Mouse (Mus musculus) MEL (cell line): Measurements from ENCODE around the gene Adam17. TPM values are rescaled to one million over a fixed set of nuclear protein-coding genes. Genes with fewer than 3 reads are reported as not detected.

Source experiments
- DNase-seq: peaks from one replicate; pipeline ENCODE4 v3.0.0; 2011; ENCODE audit warnings: low read depth, low spot score
- H3K27ac ChIP-seq: 2 replicates; pipeline ENCODE4 v1.5.1; 2012; ENCODE audit warnings: low read depth, mild to moderate bottlenecking, control low read depth, low read length, moderate library complexity; ENCODE audit not compliant: control insufficient read depth
- H3K27me3 ChIP-seq, 2 experiments: fragments of 150-350 bp in 1 of 2; sonication (generic) in 1 of 2; 2 replicates each; pipeline ENCODE4 v1.6.1; 2012; ENCODE audit warnings: low read length in 2 of 2, mild to moderate bottlenecking in 2 of 2, improper control_type of control experiment in 1 of 2, moderate library complexity in 1 of 2; ENCODE audit not compliant: insufficient read depth in 2 of 2, control insufficient read depth in 1 of 2
- H3K36me3 ChIP-seq, 2 experiments: 2 replicates each; pipeline ENCODE4 v1.6.1; 2012 to 2014; ENCODE audit warnings: low read length in 2 of 2, improper control_type of control experiment in 1 of 2, inconsistent platforms in 1 of 2, mild to moderate bottlenecking in 1 of 2; ENCODE audit not compliant: insufficient read depth in 2 of 2, control insufficient read depth in 1 of 2
- H3K4me1 ChIP-seq, 2 experiments: fragments of 150-350 bp in 1 of 2; sonication (generic) in 1 of 2; 2 replicates each; pipeline ENCODE4 v1.6.1; 2012; ENCODE audit warnings: low read length in 2 of 2, improper control_type of control experiment in 1 of 2, mild to moderate bottlenecking in 1 of 2; ENCODE audit not compliant: insufficient read depth in 2 of 2, control insufficient read depth in 1 of 2
- H3K4me3 ChIP-seq, 2 experiments: fragments of 150-350 bp in 1 of 2; sonication (generic) in 1 of 2; 2 replicates each; pipeline ENCODE4 v1.5.1; 2012; ENCODE audit warnings: low read depth in 2 of 2, low read length in 2 of 2, mild to moderate bottlenecking in 2 of 2, moderate library complexity in 2 of 2, control low read depth in 1 of 2, improper control_type of control experiment in 1 of 2; ENCODE audit not compliant: control insufficient read depth in 1 of 2, insufficient read depth in 1 of 2
- H3K79me2 ChIP-seq: 2 replicates; pipeline ENCODE4 v1.6.1; 2012; ENCODE audit warnings: mild to moderate bottlenecking, low read length, moderate library complexity; ENCODE audit not compliant: control insufficient read depth, poor library complexity, insufficient read depth
- H3K9ac ChIP-seq: 2 replicates; pipeline ENCODE4 v1.6.1; 2012; ENCODE audit warnings: low read depth, mild to moderate bottlenecking, control low read depth, low read length, moderate library complexity; ENCODE audit not compliant: control insufficient read depth, poor library complexity, severe bottlenecking
- H3K9me3 ChIP-seq: fragments of 150-350 bp; sonication (generic); replicated peaks from 2 replicates; pipeline ENCODE4 v1.6.1; 2012; ENCODE audit warnings: mild to moderate bottlenecking, low read length, improper control_type of control experiment, moderate library complexity; ENCODE audit not compliant: insufficient read depth
- BHLHE40 ChIP-seq: IDR thresholded peaks from 2 replicates; pipeline ENCODE4 v1.6.1; 2012; ENCODE audit warnings: low read depth, mild to moderate bottlenecking, inconsistent platforms, low read length, improper control_type of control experiment, borderline replicate concordance
- CHD1 ChIP-seq: IDR thresholded peaks from 2 replicates; pipeline ENCODE4 v1.6.1; 2012; ENCODE audit warnings: low read depth, mild to moderate bottlenecking, inconsistent platforms, low read length, improper control_type of control experiment
- CHD2 ChIP-seq: IDR thresholded peaks from 2 replicates; pipeline ENCODE4 v1.6.1; 2011; ENCODE audit warnings: low read length, improper control_type of control experiment
- CTCF ChIP-seq, 3 experiments: IDR thresholded peaks in 2 of 3; conservative IDR thresholded peaks in 1 of 3; 2 replicates each; pipeline ENCODE4 v1.5.1; 2011 to 2012; ENCODE audit warnings: low read length in 3 of 3, low read depth in 2 of 3, mild to moderate bottlenecking in 2 of 3, improper control_type of control experiment in 1 of 3, inconsistent platforms in 1 of 3, mixed read lengths in 1 of 3, moderate library complexity in 1 of 3; ENCODE audit not compliant: control insufficient read depth in 1 of 3, insufficient read depth in 1 of 3, poor library complexity in 1 of 3, severe bottlenecking in 1 of 3
- E2F4 ChIP-seq: IDR thresholded peaks from 2 replicates; pipeline ENCODE4 v1.6.1; 2011; ENCODE audit warnings: low read depth, low read length, improper control_type of control experiment, borderline replicate concordance
- ELF1 ChIP-seq: IDR thresholded peaks from 2 replicates; pipeline ENCODE4 v1.6.1; 2014; ENCODE audit warnings: low read depth, mild to moderate bottlenecking, inconsistent platforms, low read length, improper control_type of control experiment, moderate library complexity
- EP300 ChIP-seq, 2 experiments: IDR thresholded peaks; 2 replicates each; pipeline ENCODE4 v1.6.1; 2011; ENCODE audit warnings: improper control_type of control experiment in 2 of 2, low read length in 2 of 2, low read depth in 1 of 2, mild to moderate bottlenecking in 1 of 2
- ETS1 ChIP-seq: IDR thresholded peaks from 2 replicates; pipeline ENCODE4 v1.6.1; 2012; ENCODE audit warnings: low read depth, mild to moderate bottlenecking, inconsistent platforms, low read length, improper control_type of control experiment, moderate library complexity
- GABPA ChIP-seq: IDR thresholded peaks from 2 replicates; pipeline ENCODE4 v1.6.1; 2012; ENCODE audit warnings: low read depth, mild to moderate bottlenecking, inconsistent platforms, low read length, improper control_type of control experiment, moderate library complexity
- HCFC1 ChIP-seq: IDR thresholded peaks from 2 replicates; pipeline ENCODE4 v1.6.1; 2012; ENCODE audit warnings: low read depth, mild to moderate bottlenecking, inconsistent platforms, low read length, improper control_type of control experiment, moderate library complexity
- KAT2A ChIP-seq: conservative IDR thresholded peaks from 2 replicates; pipeline ENCODE4 v1.6.1; 2012; ENCODE audit warnings: low read depth, low read length, improper control_type of control experiment, inconsistent platforms
- MAX ChIP-seq: IDR thresholded peaks from 2 replicates; pipeline ENCODE4 v1.6.1; 2011; ENCODE audit warnings: low read length, improper control_type of control experiment
- MXI1 ChIP-seq: IDR thresholded peaks from 2 replicates; pipeline ENCODE4 v1.6.1; 2011; ENCODE audit warnings: mild to moderate bottlenecking, low read depth, low read length, improper control_type of control experiment
- NELFE ChIP-seq: IDR thresholded peaks from 2 replicates; pipeline ENCODE4 v1.6.1; 2011; ENCODE audit warnings: low read depth, low read length, improper control_type of control experiment
- NRF1 ChIP-seq: IDR thresholded peaks from 2 replicates; pipeline ENCODE4 v1.6.1; 2014; ENCODE audit warnings: low read depth, mild to moderate bottlenecking, inconsistent platforms, low read length, improper control_type of control experiment, moderate library complexity; ENCODE audit not compliant: poor library complexity, insufficient read depth, severe bottlenecking
- POLR2A ChIP-seq, 2 experiments: IDR thresholded peaks; 2 replicates each; pipeline ENCODE4 v1.6.1; 2011 to 2012; ENCODE audit warnings: low read length in 2 of 2, mild to moderate bottlenecking in 2 of 2, control low read depth in 1 of 2, improper control_type of control experiment in 1 of 2, low read depth in 1 of 2, moderate library complexity in 1 of 2; ENCODE audit not compliant: control insufficient read depth in 1 of 2, insufficient read depth in 1 of 2, poor library complexity in 1 of 2
- POLR2AphosphoS5 ChIP-seq: IDR thresholded peaks from 2 replicates; pipeline ENCODE4 v1.6.1; 2012; ENCODE audit warnings: low read depth, borderline replicate concordance, mild to moderate bottlenecking, inconsistent platforms, low read length, moderate library complexity, mixed read lengths
- SIN3A ChIP-seq: IDR thresholded peaks from 2 replicates; pipeline ENCODE4 v1.6.1; 2012; ENCODE audit warnings: low read length, improper control_type of control experiment, inconsistent platforms
- SMC3 ChIP-seq: IDR thresholded peaks from 2 replicates; pipeline ENCODE4 v1.6.1; 2011; ENCODE audit warnings: low read depth, low read length, improper control_type of control experiment
- TAL1 ChIP-seq: IDR thresholded peaks from 2 replicates; pipeline ENCODE4 v1.6.1; 2012; ENCODE audit warnings: mild to moderate bottlenecking, inconsistent platforms, low read length, moderate library complexity, mixed read lengths
- TBP ChIP-seq: IDR thresholded peaks from 2 replicates; pipeline ENCODE4 v1.8.0; 2011; ENCODE audit warnings: low read depth, low read length, improper control_type of control experiment
- TCF12 ChIP-seq: IDR thresholded peaks from 2 replicates; pipeline ENCODE4 v1.6.1; 2014; ENCODE audit warnings: low read depth, mild to moderate bottlenecking, inconsistent platforms, low read length, improper control_type of control experiment, moderate library complexity
- UBTF ChIP-seq: IDR thresholded peaks from 2 replicates; pipeline ENCODE4 v1.6.1; 2012; ENCODE audit warnings: low read depth, mild to moderate bottlenecking, inconsistent platforms, low read length, improper control_type of control experiment, moderate library complexity, borderline replicate concordance; ENCODE audit not compliant: insufficient read depth
- USF1 ChIP-seq: IDR thresholded peaks from 2 replicates; pipeline ENCODE4 v1.6.1; 2014; ENCODE audit warnings: low read depth, mild to moderate bottlenecking, inconsistent platforms, low read length, improper control_type of control experiment, moderate library complexity
- USF2 ChIP-seq, 2 experiments: IDR thresholded peaks; 2 replicates each; pipeline ENCODE4 v1.6.1; 2011 to 2012; ENCODE audit warnings: improper control_type of control experiment in 2 of 2, low read length in 2 of 2, borderline replicate concordance in 1 of 2, inconsistent platforms in 1 of 2, low read depth in 1 of 2, mild to moderate bottlenecking in 1 of 2; ENCODE audit not compliant: insufficient read depth in 1 of 2
- ZC3H11A ChIP-seq: IDR thresholded peaks from 2 replicates; pipeline ENCODE4 v1.6.1; 2012; ENCODE audit warnings: low read depth, mild to moderate bottlenecking, inconsistent platforms, low read length, improper control_type of control experiment
- ZMIZ1 ChIP-seq: IDR thresholded peaks from 2 replicates; pipeline ENCODE4 v1.6.1; 2012; ENCODE audit warnings: low read depth, mild to moderate bottlenecking, inconsistent platforms, low read length, improper control_type of control experiment, moderate library complexity
- ZNF384 ChIP-seq: IDR thresholded peaks from 2 replicates; pipeline ENCODE4 v1.6.1; 2012; ENCODE audit warnings: low read depth, mild to moderate bottlenecking, inconsistent platforms, low read length, improper control_type of control experiment
- polyA plus RNA-seq, 2 experiments: library from polyadenylated mRNA; stranded (reverse) in 1 of 2; unstranded in 1 of 2; fragments of >175 nt in 1 of 2; fragments of >200 nt in 1 of 2; gene quantifications; 2 replicates each; pipeline versions ENCODE4 v1.2.1 to v1.2.4; 2012; ENCODE audit warnings: low replicate concordance in 2 of 2, low read depth in 1 of 2; ENCODE audit not compliant: insufficient read length in 2 of 2, insufficient read depth in 1 of 2, missing spikeins in 1 of 2
- total RNA-seq: library from RNA; depleted of rRNA; stranded (reverse); fragments of 300-350 nt; gene quantifications from 2 replicates; pipeline ENCODE4 v1.2.3, GENCODE M21; 2012; rRNA removed

Gene Adam17
- total RNA-seq = 14.2 and 14.5 TPM in 2 replicates
- 10 to 100 TPM in 1 of 2 experiments, not detected in 1; 12.9 TPM for polyA plus RNA-seq

GRCm38 (mm10) chr12:21373100-21373819, at the start of gene Adam17:
Gene Adam17, minus strand, starts transcription at chr12:21373632.
- peak; percentile 91 for DNase-seq
- H3K27me3 ChIP-seq = no peaks in the 10 kb centered on the region
- H3K36me3 ChIP-seq = peaks cover 0 to 15% of the 10 kb centered on the region in 2 experiments; a peak in 2 of 4 replicates
- peaks cover 2% of the 10 kb centered on the region in 2 experiments; a peak in 3 of 4 replicates for H3K4me1 ChIP-seq
- peaks cover 7% of the 10 kb centered on the region for H3K79me2 ChIP-seq
- TF ChIP-seq ELF1 = peak; percentile 90
- no peak; the same call in 1 of the 2 replicates for TF ChIP-seq MAX
- TF ChIP-seq SIN3A = peak; percentile 54
- TF ChIP-seq GABPA = no peak
- no peak for TF ChIP-seq TAL1
- TF ChIP-seq POLR2A (IDR thresholded peaks at IDR 0.05; ENCODE audit: control insufficient read depth in 1 of 2, insufficient read depth in 1 of 2, low read depth in 1 of 2, low read length in 2 of 2, poor library complexity in 1 of 2) = peak; percentile 32 to 80; a peak in 2 of 4 replicates
- TF ChIP-seq KAT2A = no peak; the same call in 1 of the 2 replicates
- TF ChIP-seq E2F4 = no peak
- TF ChIP-seq ZMIZ1 = 0 out of 2 replicates have a peak, but pooled peaks have one; percentile 7
- no peak for TF ChIP-seq POLR2AphosphoS5
- peak in 2 of 3 experiments; percentile 17 to 24; a peak in 2 of 6 replicates for TF ChIP-seq CTCF (IDR thresholded peaks at IDR 0.05 in 2 of 3, conservative IDR thresholded peaks at IDR 0.05 in 1 of 3; ENCODE audit: control insufficient read depth in 1 of 3, insufficient read depth in 1 of 3, low read depth in 2 of 3, low read length in 3 of 3, poor library complexity in 1 of 3, severe bottlenecking in 1 of 3)
- TF ChIP-seq HCFC1 = peak; percentile 88
- no peak for TF ChIP-seq SMC3
- no peak for TF ChIP-seq USF2 (IDR thresholded peaks at IDR 0.05; ENCODE audit: borderline replicate concordance in 1 of 2, insufficient read depth in 1 of 2, low read depth in 1 of 2, low read length in 2 of 2)
- peak; percentile 3; the same call in 1 of the 2 replicates for TF ChIP-seq MXI1
- TF ChIP-seq NRF1 = no peak
- no peak for TF ChIP-seq EP300 (IDR thresholded peaks at IDR 0.05; ENCODE audit: low read depth in 1 of 2, low read length in 2 of 2)
- TF ChIP-seq USF1 = no peak
- peak; percentile 65 for TF ChIP-seq NELFE
- TF ChIP-seq TCF12 = no peak
- peak; percentile 50; the same call in 1 of the 2 replicates for TF ChIP-seq TBP
- TF ChIP-seq ETS1 = no peak
- TF ChIP-seq UBTF = no peak
- TF ChIP-seq ZC3H11A = no peak
- no peak for TF ChIP-seq CHD2
- TF ChIP-seq ZNF384 = no peak
- no peak for TF ChIP-seq CHD1
- no peak for TF ChIP-seq BHLHE40
- peak within 1 kb of the TSS; percentile 86 for H3K27ac ChIP-seq
- H3K9me3 ChIP-seq = no peaks in the 10 kb centered on the region
- H3K4me3 ChIP-seq = peak within 1 kb of the TSS; percentile 79 to 82
- peak within 1 kb of the TSS; percentile 89 for H3K9ac ChIP-seq
